Mouse (Mus musculus) brain, adult 10 weeks (tissue): ENCODE results near the gene Fjx1. TPM values are rescaled to one million over a fixed set of nuclear protein-coding genes. Genes with fewer than 3 reads are reported as not detected.

Experiments used
- polyA plus RNA-seq: library from polyadenylated mRNA; stranded (reverse); fragments of 350-450 nt; fragmentation: Illumina TruSeq; extraction: RNeasy Lipid Tissue Mini Kit (QIAGEN cat#74804); gene quantifications from one replicate; pipeline ENCODE4 v1.2.3, GENCODE M21; 2015; ENCODE audit warnings: low read depth, low replicate concordance

Fjx1 gene
- 31.4 TPM for polyA plus RNA-seq

GRCm38 (mm10) chr2:102451671-102452549 lies at the start of gene Fjx1:
Gene Fjx1 (minus strand): TSS chr2:102452499.

GRCm38 (mm10) chr2:102407363-102408184 lies 44.7 kb downstream of the Fjx1 start, which contains the start of gene Trim44:
Gene Trim44 (minus strand): TSS chr2:102407828.

Other genes with a start within 250 kb of the Fjx1 start
- 132 TPM for gene Trim44, start 44.7 kb downstream of the Fjx1 start, polyA plus RNA-seq
- gene Pamr1, start 97.5 kb upstream of the Fjx1 start, polyA plus RNA-seq, result 30.7 TPM
- 501 TPM for gene Slc1a2, start 206.2 kb upstream of the Fjx1 start, polyA plus RNA-seq